Mouse (Mus musculus) adipocyte (in vitro differentiated cells): ENCODE measurements at regions not wholly inside any gene's neighbourhood (a gene's known extent, or its start where the extent isn't known, plus 50 kb on each side); places are given as distances from the start of the nearest gene placed in this dataset.

Experiments used
- DNase-seq: peaks from one replicate; pipeline ENCODE4 v3.0.0-alpha.2; 2016; ENCODE audit warnings: low spot score

DNA sequence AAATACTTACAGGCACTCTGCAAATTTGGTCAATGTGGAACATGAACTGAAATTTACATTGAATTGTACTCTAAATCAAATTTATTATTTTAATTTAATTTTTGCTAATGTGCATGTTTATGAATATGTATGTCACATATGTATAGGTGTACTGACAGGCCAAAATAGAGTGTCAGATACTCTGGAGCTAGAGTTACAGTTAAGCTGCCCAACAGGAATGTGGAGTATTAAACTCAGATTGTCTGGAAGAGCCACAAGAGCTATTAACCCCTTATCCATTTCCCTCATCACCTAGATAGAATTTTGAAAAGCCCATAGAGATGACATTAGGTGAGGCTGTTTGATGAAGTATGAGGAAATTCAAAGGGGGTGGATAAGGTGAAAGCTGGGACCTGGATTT lies 607.5 kb upstream of the Dpp10 start:
- no peak for DNase-seq

DNA sequence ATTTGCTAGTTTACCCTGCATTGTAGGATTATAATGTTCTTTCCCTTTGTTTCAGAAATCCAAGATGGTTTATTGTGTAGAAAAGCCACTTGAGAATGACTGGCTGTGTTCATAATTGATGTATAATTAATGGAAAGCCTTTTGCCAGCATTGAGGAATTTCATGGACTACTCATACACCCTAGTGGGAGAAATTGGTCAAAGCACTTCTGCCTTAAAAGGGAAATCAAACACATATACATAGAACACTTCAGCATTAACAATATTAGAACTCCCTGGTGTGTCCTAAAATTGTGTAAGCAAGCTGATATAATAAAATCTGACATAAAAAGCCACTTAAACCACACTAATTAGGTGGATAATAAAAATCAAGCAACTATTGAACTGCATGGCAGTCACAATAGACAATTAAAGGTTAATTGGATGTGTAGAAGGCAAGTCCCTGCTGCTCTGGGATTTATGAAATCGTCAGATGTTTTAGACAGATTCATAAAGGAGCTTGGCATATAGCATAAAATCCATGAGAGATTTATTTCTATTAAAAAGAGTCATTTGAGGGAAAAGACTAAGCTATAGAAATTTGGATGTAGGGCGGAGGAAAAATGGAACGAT lies 607.0 kb upstream of the Dpp10 start:
- DNase-seq = no peak

GRCm38 (mm10) chr1:124635246-124635768 lies 589.9 kb upstream of the Dpp10 start:
- DNase-seq = no peak

- DNase-seq = no peak
Observed at GRCm38 (mm10) chr1:124630084-124630483, 584.7 kb upstream of the Dpp10 start.

GRCm38 (mm10) chr1:124584620-124585019 lies 539.3 kb upstream of the Dpp10 start:
- no peak for DNase-seq
